19 mouse cellular contexts compared by ENCODE assay signal in the genomic region with DNA sequence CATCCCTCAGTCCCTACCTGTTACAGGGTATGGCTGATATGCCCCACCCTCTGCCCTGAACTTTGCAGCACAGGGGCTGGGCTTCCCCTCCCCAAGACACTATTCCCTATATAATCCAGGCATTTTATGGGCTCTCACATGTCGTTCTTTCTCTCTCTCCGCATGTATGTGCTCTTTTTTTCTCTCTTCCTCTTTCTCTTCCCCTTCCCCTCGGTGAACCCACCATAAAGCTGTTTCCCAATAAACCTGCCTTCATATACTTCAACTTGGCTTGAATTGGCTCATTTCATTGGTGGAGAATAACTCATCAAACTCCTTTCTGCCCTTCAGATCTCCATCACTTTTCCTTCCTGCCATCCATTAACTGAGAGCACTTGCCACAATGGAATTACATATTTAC.
A peak's percentile ranks its signal among the peaks of the same experiment; 100 is the strongest.
DNase-seq lines count a peak whose midpoint lies in the region; ATAC-seq and TF ChIP-seq lines count a peak whose summit lies in the region.
"Had no signal": no experiment of that assay in that cellular context is flagged by ENCODE, and none has a peak within 500 bp of the region (broad histone marks: within the 10 kb centered on the region; RNA-seq: fewer than 3 reads in every experiment).

No protein-coding gene starts in this region.

- H3K79me2 ChIP-seq in macrophage (ENCODE audit: inconsistent target): no peaks in the 10 kb centered on the region

- no peak for TF ChIP-seq POLR2A in cerebellum, adult 2 months (IDR thresholded peaks at IDR 0.05; ENCODE audit: borderline replicate concordance, insufficient read depth, low read length)

- ATAC-seq in heart, embryonic 12.5 days (ENCODE audit: insufficient number of reproducible peaks, low FRiP score): no peak
- ATAC-seq in heart, embryonic 16.5 days (replicated peaks; ENCODE audit: extremely low read depth, insufficient read depth, low FRiP score): no peak
- ATAC-seq in megakaryocyte progenitor cell, adult 5-6 weeks (replicated peaks; ENCODE audit: poor library complexity): 0 out of 2 replicates have a peak, but pooled peaks have one; percentile 26
- ATAC-seq: forebrain, embryonic 13.5 days; forebrain, postnatal 0 days; intestine, embryonic 15.5 days had no signal

- H3K9me3 ChIP-seq in heart, embryonic 12.5 days (replicated peaks): no peaks in the 10 kb centered on the region
- no peaks in the 10 kb centered on the region for H3K9me3 ChIP-seq in heart, embryonic 16.5 days (replicated peaks; ENCODE audit: control insufficient read depth, low read length)
- H3K9me3 ChIP-seq: embryonic facial prominence, embryonic 10.5 days; forebrain, embryonic 13.5 days; hindbrain, embryonic 10.5 days; intestine, embryonic 15.5 days had no signal

- H3K36me3 ChIP-seq in heart, embryonic 12.5 days: peaks cover 21% of the 10 kb centered on the region
- H3K36me3 ChIP-seq in heart, embryonic 16.5 days (ENCODE audit: control insufficient read depth, insufficient read depth): no peaks in the 10 kb centered on the region
- no peaks in the 10 kb centered on the region for H3K36me3 ChIP-seq in macrophage (ENCODE audit: inconsistent target)
- H3K36me3 ChIP-seq: embryonic facial prominence, embryonic 10.5 days; hindbrain, embryonic 10.5 days; intestine, embryonic 15.5 days had no signal

- H3K9ac ChIP-seq in heart, embryonic 12.5 days: no peak overlapping the region
- H3K9ac ChIP-seq in heart, embryonic 16.5 days (ENCODE audit: low read length): no peak overlapping the region
- H3K9ac ChIP-seq: forebrain, embryonic 13.5 days; forebrain, postnatal 0 days; hindbrain, embryonic 14.5 days; intestine, embryonic 15.5 days had no signal

- WGBS in heart, embryonic 12.5 days: 74% methylated on average over 3 of the region's 3 CpGs
- 74% methylated on average over 3 of the region's 3 CpGs for WGBS in heart, embryonic 16.5 days
- WGBS in macrophage (ENCODE audit: missing documents): 23% methylated on average over 3 of the region's 3 CpGs
- WGBS in cerebellum, adult 2 months: 91% methylated on average over 3 of the region's 3 CpGs

- DNase-seq in heart, adult 9 months (ENCODE audit: low spot score in 2 of 2): no peak
- DNase-seq in heart, adult 18-20 months: no peak
- DNase-seq in cerebellum, adult 2 months: no peak
- DNase-seq: adrenal gland, adult 2 months; adrenal gland, postnatal 25 days; cerebellum, adult 18-20 months; cerebellum, postnatal 10 days; forebrain, postnatal 0 days; gastrocnemius, postnatal 14 days; kidney, adult 8-10 months had no signal

- no peak overlapping the region for H3K4me2 ChIP-seq in heart, embryonic 12.5 days
- no peak overlapping the region for H3K4me2 ChIP-seq in heart, embryonic 16.5 days (ENCODE audit: low read depth, low read length)
- H3K4me2 ChIP-seq: forebrain, embryonic 13.5 days; hindbrain, embryonic 14.5 days; intestine, embryonic 15.5 days had no signal

- no peaks in the 10 kb centered on the region for H3K27me3 ChIP-seq in heart, embryonic 12.5 days (replicated peaks)
- no peaks in the 10 kb centered on the region for H3K27me3 ChIP-seq in heart, embryonic 16.5 days (ENCODE audit: control insufficient read depth, insufficient read depth, low read length)
- no peaks in the 10 kb centered on the region for H3K27me3 ChIP-seq in cerebellum, adult 2 months (ENCODE audit: control insufficient read depth, insufficient read depth, low read length)
- H3K27me3 ChIP-seq: forebrain, embryonic 13.5 days; intestine, embryonic 15.5 days had no signal

- H3K4me1 ChIP-seq in heart, embryonic 12.5 days (replicated peaks): peaks cover 68% of the 10 kb centered on the region
- peaks cover 24% of the 10 kb centered on the region for H3K4me1 ChIP-seq in heart, embryonic 16.5 days (ENCODE audit: control insufficient read depth, insufficient read depth, low read length)
- peaks cover 15% of the 10 kb centered on the region; the same call in 1 of the 2 replicates for H3K4me1 ChIP-seq in cerebellum, adult 2 months (ENCODE audit: control insufficient read depth, insufficient read depth, low read length)
- H3K4me1 ChIP-seq: forebrain, embryonic 13.5 days; intestine, embryonic 15.5 days had no signal

- no peak for TF ChIP-seq CTCF in cerebellum, adult 2 months (IDR thresholded peaks at IDR 0.05; ENCODE audit: borderline replicate concordance, insufficient read depth, low read depth, low read length)

- H3K27ac ChIP-seq in heart, embryonic 12.5 days (ENCODE audit: poor library complexity, severe bottlenecking): peak overlapping the region; percentile 72
- peak overlapping the region; percentile 28; the same call in 1 of the 2 replicates for H3K27ac ChIP-seq in heart, embryonic 16.5 days (ENCODE audit: low read length)
- peak overlapping the region; percentile 68 for H3K27ac ChIP-seq in macrophage
- H3K27ac ChIP-seq in cerebellum, adult 2 months (ENCODE audit: insufficient read depth, low read length): no peak overlapping the region
- H3K27ac ChIP-seq: embryonic facial prominence, embryonic 10.5 days; forebrain, embryonic 13.5 days; hindbrain, embryonic 10.5 days; hindbrain, embryonic 14.5 days; intestine, embryonic 15.5 days had no signal

- H3K4me3 ChIP-seq in heart, embryonic 12.5 days: no peak overlapping the region
- H3K4me3 ChIP-seq in heart, embryonic 16.5 days (ENCODE audit: low read length): no peak overlapping the region
- no peak overlapping the region for H3K4me3 ChIP-seq in macrophage (ENCODE audit: inconsistent target)
- no peak overlapping the region for H3K4me3 ChIP-seq in cerebellum, adult 2 months (replicated peaks; ENCODE audit: insufficient read depth, low read depth, low read length)
- H3K4me3 ChIP-seq: embryonic facial prominence, embryonic 10.5 days; forebrain, embryonic 13.5 days; hindbrain, embryonic 10.5 days; intestine, embryonic 15.5 days had no signal
